Mouse (Mus musculus) kidney, postnatal 36 days (tissue): ENCODE measurements around the gene Rpia.

Source experiments
- DNase-seq, 2 experiments: peaks; one replicate each; pipeline ENCODE4 v3.0.0; 2021 to 2022; ENCODE audit warnings: mixed read lengths in 2 of 2

Rpia gene

DNA sequence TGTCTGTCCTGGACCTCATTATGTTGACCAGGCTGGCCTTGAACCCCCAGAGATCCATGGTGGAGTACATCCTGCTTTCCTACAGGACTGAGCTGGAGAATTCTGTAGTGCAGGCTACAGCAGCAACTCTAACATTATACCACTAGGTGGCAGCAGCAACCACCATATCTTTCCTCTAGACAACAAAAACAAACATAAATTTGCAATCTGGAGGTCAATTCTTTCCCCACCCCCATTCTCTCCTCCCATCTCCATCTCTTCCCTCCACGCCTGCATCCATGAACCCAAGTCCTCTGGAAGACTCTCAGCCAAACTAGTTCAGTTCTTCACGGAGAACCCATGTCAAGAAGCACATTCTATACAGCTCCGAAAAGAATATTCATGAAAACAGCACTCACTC lies 12.6 kb upstream of the Rpia start:
- DNase-seq: peak; percentile 53 to 57

DNA sequence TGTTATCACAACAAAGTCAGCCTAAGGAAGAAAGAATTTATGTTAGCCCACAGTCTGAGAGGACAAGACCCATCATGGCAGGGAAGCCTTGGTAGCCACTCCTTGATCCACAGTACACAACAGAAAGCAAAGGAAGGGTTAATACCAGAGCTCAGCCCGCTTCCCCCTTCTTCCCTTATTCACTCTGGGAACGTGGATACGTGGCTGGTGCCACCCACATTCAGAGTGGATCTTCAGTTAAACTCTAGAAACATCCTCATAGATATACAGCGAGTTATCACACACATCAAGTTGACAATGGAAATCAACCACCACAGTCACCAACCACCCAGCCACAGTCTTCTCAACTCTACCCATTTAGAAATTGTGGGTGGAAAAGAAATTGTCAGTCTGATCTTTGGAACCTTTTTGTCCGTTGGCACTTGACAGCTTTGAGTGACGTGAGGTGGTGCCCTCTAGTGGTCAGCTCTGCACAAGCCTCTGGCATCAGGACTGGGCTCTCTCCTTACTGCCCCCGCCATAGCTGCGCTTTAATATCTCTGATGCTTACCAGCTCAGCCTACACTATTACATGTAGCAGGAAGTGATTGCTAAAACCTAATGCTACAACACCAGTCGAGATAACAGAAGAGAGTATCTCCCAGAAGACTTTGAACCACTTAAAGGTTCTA lies 5.7 kb upstream of the Rpia start:
- DNase-seq: peak; percentile 73 to 90

DNA sequence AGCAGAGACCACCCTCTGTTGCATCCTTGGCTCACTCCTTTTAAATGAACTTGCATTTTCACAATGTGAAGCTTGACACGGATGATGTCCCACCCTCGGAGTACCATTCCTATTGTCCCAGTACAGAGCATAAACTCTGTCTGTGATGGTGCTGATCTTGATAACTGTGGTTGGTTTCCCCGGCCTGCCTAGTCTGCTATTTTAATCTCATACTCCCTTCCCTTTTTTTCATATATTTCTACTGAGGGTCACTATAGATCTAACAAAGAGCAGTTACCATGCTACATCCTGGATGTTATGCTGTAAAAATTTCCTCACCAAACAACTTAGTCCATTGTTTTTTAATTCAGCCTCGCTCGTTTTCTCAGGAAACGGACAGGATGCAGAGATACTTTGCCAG lies 4.9 kb upstream of the Rpia start:
- no peak for DNase-seq

DNA sequence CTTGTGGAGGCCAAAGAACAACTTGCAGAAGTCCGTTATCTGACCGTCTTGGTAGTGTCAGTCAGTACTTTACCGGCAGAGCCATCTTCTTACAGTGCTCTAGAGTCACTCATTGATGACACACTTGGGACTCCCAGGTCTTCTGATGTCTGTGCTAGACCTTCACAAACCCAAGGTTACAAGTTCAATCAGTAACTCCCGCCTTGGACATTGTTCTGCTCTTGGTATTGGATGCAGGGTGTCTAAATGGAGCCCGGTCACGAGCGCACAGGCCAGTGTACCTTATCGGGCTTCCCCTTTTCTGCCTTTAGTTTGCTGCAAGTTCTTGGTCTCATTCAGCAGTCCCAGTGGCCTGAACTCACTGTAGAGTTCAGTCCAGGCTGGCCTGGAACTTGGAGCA lies 612 bp upstream of the Rpia start:
- peak in 1 of 2 experiments; percentile 34 for DNase-seq

DNA sequence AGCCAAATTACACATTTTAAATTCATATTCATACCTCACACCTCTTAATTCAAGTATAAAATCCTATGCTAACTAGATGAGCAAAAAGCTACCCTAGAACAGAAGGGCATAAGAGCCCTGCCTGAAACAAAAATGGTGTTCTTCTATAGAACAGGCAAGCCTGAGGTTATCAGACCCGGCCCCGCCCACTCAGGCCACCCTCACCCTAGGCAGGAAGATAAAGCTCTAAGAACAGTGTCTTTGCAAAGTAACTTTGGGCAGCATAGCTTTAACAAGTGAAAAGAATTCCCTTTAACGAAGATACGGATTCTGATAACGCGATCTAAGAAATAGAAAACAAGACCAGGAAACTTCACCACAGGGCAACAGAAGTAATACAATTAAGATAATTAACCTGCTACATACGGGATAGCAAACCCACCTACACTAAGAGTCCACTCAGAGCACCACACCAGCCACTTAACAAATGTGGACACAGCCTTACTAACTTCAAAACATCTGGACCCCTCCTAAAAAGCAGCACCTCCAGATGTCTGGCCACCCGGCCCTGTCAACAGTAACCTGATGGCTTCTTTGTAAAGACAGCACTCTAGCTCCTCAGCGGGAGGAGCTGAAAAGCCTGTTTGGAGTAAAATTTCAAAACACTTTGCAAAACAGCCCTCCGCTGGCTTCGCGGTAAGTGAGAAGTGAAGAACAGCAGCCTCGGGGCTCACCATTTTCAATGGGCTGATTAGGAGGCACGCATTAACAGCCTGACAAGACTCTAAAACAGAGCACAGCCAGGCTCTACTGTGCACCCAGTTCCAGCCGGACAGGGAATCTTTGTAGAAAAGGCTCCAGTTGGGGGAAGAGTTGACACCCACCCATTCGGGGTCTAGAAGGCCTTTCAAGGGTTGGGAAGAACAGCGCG lies 925 bp downstream of the Rpia start:
- DNase-seq: peak in 1 of 2 experiments; percentile 52

DNA sequence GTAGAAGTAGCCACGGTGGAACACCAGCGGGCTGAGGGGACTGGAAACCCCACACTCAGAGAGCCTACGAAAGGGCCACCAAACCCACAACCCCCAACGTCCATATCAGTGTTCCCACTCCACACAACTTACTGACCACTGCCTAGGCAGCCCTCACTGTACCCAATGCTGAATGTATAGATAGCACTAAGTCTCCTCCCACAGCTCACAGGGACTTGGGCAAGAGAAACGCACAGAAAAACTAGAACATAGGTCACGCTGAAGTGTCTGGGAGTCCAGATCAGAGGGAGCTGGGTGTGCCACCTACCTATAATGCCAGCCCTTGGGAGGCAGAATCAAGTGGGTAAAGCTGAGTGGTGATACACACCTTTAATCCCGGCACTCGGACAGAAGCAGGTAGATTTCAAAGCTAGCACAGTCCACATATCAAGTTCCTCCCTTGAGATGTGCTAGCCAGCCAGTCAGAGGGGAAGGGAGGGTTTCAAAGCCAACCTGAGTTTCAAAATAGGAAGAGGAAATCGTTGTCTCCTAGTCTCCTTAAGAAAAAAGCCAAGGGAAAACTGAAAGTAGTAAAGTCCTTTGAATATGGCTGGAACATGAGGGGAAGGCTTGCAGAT lies 1.9 kb downstream of the Rpia start:
- DNase-seq: no peak

DNA sequence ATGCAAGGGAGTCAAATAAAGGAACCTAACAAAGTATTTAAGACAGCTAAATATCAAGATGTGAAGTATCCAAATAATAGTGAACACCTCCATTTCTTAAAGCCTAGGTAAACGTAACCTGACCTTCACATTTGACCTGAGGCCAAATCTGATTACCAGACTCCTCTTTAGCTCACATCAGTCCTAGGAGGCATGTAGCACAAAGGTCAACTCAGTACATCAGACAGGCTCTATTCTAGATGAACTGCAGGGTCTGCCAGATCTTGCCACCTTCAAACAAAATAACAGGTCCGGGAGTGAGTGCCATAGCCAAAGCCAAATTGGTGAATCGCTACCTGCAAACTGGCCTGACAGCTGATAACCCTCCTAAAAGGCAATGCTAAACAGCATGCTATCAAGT lies 2.9 kb downstream of the Rpia start:
- no peak for DNase-seq

DNA sequence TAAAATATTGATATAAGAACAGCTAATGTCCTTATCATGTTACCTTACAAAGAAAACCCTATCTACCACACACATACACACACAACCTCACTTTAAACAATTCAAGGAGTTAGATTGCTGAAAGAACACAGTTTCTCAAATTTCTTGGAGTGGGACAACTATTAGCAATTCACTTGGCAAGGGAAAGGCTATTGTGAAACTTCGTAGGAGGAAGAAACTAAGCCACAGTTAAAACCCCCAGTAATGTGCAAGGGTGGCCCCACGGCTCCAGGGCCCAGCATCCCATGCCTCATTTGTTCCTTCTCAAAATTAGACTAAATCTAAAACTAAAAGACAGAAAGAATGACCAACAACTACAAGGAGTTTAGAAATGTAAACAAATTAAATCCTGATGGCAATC lies 4.5 kb downstream of the Rpia start:
- DNase-seq: no peak

DNA sequence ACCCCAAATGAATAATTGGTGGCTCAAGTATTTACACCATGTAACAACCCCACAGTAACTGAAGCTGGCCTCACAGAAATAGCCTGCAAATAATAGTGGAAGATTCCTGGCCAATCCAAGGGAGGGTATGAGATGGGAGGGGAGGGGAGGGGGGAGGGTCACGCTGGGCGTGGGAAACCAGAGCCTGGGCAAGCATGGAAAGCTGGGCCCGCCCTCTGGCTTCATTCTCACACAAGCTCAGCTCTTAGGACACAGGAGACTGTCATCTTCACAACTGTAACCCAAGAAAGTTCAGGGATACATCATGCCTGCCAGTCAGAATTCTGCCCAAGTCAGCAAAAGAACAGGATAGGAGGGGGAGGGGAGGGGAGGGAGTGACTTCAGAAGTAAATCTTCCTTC lies 6.2 kb downstream of the Rpia start:
- DNase-seq: no peak

DNA sequence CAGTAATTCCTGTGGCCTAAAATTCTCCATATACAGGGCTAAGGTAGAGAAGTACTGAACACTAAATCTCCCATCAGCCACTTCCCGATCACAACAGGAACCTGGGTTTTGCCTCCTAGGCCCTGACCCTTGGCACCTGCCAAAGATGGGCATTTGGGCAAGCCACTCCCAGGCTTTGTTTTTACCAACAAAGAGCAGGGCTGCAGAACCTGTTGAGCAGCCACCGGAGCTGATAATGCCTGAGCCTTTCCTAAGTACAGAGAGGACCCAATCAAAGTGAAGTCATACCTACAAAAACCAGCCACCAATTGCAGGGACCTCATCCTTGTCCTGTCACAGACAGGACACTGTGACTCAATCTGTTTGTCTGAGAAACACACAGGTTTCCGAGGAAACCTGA lies 7.2 kb downstream of the Rpia start:
- DNase-seq: no peak

DNA sequence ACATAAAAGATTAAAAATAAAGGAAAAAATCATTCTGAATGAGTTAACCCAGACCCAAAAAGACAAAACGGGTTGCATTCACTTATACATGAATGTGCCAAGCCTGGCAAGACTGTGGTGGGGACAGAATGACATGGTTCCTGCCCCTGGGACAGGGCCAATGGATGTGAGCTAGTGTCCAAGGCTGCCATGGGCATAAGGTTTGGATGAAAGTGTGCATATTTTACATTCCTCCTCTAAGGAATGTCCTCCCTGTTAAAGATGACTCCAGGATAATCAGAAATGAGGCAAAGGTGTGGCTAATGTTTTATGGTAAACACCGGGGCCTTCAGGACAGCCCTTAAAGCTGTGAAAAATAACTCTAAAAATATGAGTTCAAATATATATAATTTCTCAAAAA lies 10.7 kb downstream of the Rpia start:
- DNase-seq: peak in 1 of 2 experiments; percentile 20

DNA sequence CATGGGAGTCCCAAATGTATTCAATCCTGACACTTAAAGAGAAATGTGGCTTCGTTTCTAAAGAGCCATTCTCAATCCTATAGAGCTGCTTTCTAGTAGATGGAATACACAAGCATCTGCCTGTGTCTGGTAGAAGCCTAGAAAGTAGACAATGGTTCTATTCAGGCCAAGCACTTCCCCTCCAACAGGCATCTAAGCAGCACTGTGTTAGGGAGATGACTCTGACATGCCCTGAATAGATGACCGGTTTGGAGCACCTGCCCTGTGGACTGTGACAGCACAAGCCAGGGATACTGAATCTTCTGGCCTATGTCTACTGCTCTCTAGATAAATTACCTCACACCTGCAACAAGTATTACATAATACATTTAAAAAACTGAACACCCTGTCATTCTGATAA lies 17.7 kb downstream of the Rpia start:
- DNase-seq: peak; percentile 19 to 49

DNA sequence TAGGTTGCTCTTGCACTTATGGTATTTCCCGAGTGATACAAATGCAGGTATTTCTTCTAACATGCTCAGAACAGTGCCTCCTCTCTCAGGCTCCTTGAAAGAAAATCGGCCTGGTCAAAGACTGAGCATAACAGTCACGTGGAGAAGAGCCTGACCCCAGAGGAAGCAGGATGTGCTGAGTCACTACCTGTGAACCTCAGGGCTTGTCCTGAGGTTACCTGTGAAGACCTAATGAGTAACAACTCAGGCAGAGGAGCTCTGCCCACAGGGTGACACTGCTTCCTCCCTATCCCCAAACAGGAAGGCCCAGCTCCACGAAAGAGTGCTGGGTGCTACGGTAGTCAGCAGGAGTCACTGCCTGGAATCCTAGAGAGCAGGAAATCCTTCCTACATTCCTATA lies 18.3 kb downstream of the Rpia start:
- DNase-seq: peak; percentile 70 to 84

DNA sequence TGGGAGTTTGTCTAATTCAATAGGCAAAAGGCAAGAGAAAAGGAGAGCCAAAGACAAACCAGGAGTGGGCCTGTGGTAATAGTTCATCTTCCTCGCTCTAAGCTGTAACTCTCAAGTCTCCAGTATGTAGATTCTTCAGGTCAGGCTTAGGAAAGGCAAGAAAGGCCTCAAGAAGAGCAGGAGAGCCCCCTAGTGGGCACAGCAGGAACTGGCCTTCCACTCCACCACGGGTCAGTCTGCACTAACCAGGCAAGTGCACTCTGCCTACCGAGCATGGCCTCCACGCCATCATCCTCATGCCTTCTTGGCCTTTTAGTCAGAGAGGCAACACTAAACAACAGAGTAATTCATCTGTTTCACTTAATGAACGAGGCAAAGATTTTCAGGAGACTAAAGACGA lies 23.3 kb downstream of the Rpia start:
- DNase-seq: peak; percentile 74 to 89

DNA sequence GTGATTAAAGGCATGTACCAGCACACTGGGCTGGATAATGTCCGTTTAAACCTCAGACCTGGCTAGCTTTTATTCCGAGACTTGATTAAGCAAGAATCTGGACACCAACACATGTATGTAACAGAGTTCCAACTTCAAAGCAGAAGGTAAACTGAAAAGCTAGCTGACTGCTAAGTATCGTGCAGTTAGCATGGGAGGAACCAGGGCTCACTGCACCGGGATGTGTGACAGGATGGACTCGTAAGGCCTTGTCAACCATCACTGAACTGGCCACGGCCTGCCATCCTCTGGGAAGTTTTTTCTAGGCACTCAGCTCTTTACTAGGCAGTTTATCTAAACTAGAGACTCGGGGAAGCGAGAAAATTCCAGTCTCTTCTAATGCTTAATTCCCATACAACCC lies 27.0 kb downstream of the Rpia start:
- no peak for DNase-seq

DNA sequence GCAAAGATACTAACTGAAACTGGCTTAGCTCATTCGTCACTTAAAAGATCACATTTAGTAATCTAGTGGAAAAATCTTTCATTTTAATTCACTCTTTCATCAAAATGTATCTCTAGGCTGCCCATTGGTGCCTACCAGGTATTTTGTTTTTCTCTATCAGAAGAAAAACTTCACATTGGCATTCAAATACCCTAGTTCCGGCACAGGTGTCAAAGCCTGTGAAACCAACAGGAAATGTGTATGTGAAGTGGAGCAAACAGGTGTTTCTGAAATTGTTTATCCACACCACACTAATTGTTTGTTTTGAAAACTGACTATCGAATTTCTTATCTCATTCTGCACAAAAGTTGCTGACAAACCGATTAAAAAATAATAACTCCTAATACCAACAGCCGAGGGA lies 27.5 kb downstream of the Rpia start:
- no peak for DNase-seq

DNA sequence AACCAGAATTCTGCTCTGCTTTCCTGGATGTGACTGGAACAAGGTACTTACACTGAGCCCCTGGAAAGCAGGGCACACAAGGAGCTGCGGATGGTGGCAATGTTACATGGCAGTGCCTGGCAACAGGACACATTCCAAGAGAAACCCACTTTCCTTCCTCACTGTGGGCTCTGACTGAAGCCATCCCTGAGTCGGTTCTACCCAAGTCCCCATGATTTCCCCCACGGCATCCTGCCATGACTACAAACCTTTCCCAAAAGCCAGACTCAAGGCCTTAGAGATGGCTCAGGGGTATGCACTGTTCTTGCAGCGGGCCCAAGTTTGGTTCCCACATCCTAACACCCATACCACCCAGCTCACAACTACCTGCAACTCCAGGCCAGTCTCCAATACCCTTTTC lies 28.2 kb downstream of the Rpia start:
- DNase-seq: no peak

DNA sequence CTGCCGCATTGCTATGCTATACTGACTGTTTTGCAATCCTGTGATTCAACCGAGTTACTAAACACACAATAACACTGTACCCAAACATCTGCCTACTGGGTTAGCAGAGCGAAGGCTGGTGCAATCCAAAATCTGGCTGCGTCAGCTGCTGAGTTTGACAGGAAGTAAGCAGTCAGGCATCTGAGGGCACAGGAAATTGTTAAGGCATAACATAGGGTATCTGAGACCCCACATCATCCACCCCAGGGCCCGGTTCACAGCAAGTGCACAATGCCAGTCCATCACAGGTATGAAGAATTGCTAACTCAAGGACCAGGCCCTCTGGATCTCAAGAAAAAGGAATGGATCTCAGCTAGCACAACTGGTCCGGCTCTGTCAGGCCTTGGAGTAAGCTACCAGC lies 29.4 kb downstream of the Rpia start:
- DNase-seq: no peak

DNA sequence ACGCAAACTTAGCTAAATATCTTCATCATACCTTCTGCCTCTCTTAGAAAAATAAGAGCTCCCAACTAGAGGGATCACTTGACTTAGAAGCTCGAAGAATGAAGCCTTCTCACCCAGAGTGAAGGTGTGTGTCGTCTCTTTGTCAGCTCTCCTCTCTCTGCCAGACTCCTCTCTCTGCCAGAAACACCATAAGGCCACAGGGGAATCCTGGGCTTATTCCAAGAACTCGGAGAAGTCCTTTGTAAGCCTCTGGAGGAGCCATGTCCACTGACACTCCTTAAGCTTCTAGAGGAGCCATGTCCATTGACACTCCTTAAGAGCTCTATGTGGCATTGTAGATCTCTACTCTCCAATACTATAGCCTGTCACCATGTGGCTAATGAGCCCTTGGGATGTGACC lies 31.1 kb downstream of the Rpia start:
- no peak for DNase-seq

DNA sequence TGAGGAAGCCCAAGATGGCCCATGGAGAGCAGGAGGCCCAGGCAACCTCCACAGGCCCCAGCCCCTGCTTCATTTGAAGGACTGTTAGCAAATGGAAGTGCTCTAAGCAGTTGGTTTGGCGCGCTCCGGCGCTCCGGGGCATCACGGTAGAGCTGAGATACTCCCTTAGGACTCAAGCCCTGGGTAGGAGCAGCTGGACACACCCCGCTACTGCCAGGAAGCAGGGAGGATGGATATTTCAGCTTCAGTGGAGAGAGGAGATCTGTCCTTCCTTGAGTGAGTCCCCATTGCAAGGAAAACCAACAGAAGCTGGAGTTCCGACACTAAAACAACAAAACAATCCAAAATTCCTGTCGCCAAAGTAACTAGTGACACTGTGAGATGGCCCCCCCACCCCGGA lies 37.2 kb downstream of the Rpia start:
- DNase-seq: no peak

DNA sequence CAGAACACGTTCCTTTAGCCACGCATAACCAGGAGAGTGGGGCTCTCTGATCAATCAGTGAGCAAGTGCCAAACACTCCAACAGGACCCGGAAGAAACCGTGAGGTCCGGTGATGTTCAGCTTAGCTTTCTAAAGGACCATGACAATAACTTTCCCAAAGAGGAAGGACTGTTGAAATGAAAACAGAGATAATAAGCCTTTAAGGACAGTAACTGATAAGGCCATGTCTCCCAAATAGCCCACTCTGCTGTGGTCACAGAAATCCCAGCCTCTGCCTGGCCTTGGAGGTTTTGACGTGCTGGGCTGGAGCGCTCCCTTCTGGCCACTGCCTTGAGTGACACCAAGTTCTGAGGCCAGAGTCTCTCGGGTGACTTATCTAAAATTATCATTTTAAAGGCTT lies 39.7 kb downstream of the Rpia start:
- peak in 1 of 2 experiments; percentile 66 for DNase-seq

DNA sequence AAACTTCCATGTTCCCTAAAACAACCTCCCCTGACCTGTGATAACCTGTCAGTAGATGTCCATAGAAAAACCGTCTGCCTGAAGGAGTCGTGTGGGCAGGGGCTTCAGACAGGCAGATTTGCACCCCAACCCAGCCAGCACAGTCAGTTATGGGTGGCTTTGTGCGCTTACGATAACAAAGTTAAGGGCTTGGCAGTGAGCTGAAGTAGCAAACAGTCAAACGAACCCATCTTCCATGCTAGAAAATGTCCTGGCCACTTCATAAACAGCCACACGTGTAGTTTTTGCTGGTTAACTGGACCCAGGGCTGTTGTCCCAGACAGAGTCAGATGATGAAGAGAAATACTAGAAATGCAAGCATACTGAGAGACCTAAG lies 40.1 kb downstream of the Rpia start:
- no peak for DNase-seq

DNA sequence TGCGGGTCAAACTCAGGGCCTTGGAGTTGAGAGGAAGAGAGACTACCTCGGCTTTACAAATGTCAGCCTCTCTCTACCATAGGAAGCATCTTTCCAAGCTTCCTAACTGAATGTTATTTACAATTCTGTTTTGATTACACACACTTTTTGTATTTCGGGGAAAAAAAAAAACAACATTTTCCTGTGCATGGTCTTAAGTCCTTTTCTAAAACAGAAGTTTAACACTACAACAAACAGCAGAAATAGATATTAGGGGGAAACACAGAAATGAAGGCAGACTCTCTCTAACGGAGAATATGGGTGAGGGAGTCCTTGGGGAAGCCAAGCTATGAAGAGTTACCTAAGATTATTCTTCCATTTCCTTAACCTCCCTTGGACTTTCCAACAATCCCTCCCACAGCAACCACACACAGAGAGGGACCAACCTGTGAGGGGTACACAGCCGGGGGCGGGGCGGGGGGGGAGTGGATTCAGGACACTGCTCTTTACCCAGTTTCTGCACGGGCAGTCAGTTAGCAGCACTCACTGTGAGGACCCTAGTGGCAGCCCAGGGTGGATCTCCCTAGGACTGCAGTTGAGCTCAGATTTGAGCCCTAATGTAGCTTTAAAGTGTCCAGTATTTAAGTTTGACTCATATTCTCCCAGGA lies 40.7 kb downstream of the Rpia start:
- no peak for DNase-seq

DNA sequence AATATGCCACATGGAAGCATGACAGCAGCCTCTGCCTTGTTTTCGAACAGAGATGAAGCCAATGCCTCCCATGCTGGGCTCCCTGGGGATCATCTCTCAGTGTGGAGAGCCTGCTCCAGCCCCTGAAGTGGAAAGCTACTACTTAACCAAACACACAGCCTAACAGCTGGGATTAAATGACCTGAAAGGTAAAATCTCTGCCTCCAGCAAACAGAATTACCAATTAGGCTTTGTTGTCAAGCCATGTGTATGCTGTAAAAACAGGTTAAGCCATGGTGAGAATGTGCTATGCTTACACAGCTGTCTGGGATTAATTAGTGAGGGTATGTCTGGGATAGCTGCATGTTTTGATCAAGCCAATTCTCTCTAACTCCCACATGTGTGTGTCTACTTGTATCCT lies 42.3 kb downstream of the Rpia start:
- no peak for DNase-seq
